Mouse (Mus musculus) ES-Bruce4 (cell line): Measurements from ENCODE around the gene Tnfsf10.

Experiments used
- CTCF ChIP-seq: IDR thresholded peaks from one replicate; pipeline ENCODE4 v1.8.1; 2011; ENCODE audit warnings: low read depth, low read length
- POLR2A ChIP-seq: IDR thresholded peaks from one replicate; pipeline ENCODE4 v1.8.1; 2011; ENCODE audit warnings: low read length; ENCODE audit not compliant: insufficient read depth

DNA sequence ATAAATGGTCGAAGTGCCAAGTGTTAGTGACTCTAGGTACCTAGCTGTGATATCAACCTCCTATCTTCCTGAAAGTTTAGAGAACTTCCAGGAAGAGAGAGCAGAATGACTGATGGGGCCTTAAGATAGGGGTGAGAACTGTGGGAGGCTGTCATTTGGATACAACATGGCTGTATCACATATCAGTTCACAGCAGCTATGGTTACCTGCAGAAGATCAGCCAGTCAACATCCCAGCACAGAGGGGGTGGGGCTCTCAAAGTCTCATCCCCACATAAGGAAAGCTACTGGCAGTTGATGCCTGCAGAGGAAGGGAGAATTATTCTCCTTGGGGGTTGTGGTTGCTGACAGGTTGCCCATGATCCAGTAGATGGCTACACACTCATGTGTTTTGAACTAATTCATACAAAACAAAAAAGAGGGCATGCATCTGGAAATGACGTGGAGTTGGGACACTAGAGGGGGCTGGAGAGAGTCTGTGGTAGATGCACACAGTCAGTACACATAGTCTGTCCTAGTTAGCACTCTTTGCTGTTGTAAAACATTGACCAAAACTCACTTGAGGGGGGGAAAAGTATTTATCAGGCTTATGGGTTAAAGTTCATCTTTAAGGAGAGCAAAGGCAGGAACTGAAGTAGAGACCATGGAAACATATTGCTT, 2.2 kb upstream of the Tnfsf10 start:
- TF ChIP-seq CTCF (no peak), POLR2A (no peak)
